Comparison of ENCODE assay signal across 8 mouse cellular contexts in the genomic region with DNA sequence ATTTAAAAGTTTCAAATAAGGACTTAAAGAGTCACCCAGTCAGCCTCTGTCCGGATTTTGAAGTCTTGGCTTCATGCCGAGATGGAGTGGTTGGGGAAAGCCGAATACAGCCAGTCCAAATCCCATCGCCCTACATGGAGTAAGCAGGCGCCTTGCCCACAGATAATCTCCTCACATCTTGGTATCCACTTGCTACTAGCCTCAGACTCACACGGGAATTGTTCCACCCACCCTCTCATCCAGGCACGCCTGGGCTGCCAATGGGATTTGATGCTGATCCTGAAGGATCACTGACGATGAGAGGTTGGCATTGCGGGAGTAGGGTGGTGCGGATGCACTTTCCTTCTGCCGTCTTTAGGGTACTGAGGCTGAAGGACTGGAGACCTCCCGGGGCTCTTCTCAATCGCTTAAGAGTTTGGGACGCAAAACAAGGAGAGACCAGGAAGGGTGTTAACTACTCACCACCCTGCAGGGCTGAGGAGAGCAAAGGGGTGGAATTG. TPM values are rescaled to one million over a fixed set of nuclear protein-coding genes. Genes with fewer than 3 reads are reported as not detected.
DNase-seq lines count a peak whose midpoint lies in the region; ATAC-seq and TF ChIP-seq lines count a peak whose summit lies in the region.

Gene Dnajc14 (plus strand): TSS at position 292 of the 500 bp plus-strand sequence.

- peak; percentile 28 for DNase-seq in thymus, adult 2 months
- no peak for DNase-seq in thymus, postnatal 14 days
- peak; percentile 98 for DNase-seq in heart, adult 11 months
- peak; percentile 45 for DNase-seq in kidney, adult 11 months
- DNase-seq in left cerebral cortex, postnatal 36 days (ENCODE audit: low spot score in 2 of 2): peak; percentile 68 to 70
- peak; percentile 50 for DNase-seq in skeletal muscle tissue, adult 2 months (ENCODE audit: low read depth, low spot score)

- H3K9ac ChIP-seq in embryonic facial prominence, embryonic 12.5 days: peak within 1 kb of the TSS; percentile 82

- peak within 1 kb of the TSS; percentile 79 for H3K27ac ChIP-seq in thymus, adult 2 months (ENCODE audit: control insufficient read depth, insufficient read depth, low read length)
- H3K27ac ChIP-seq in embryonic facial prominence, embryonic 12.5 days: peak within 1 kb of the TSS; percentile 99

- H3K27me3 ChIP-seq in thymus, adult 2 months (ENCODE audit: control insufficient read depth, insufficient read depth, low read length): no peaks in the 10 kb centered on the region
- no peaks in the 10 kb centered on the region for H3K27me3 ChIP-seq in embryonic facial prominence, embryonic 12.5 days

- peaks cover 28% of the 10 kb centered on the region for H3K4me1 ChIP-seq in thymus, adult 2 months (replicated peaks; ENCODE audit: control insufficient read depth, insufficient read depth, low read length)
- peaks cover 43% of the 10 kb centered on the region for H3K4me1 ChIP-seq in embryonic facial prominence, embryonic 12.5 days

- H3K9me3 ChIP-seq in embryonic facial prominence, embryonic 12.5 days: no peaks in the 10 kb centered on the region

- TF ChIP-seq POLR2A in thymus, adult 2 months (IDR thresholded peaks at IDR 0.05; ENCODE audit: control insufficient read depth, extremely low read depth, insufficient read depth, low read length, poor library complexity): no peak

- peak within 1 kb of the TSS; percentile 80 for H3K4me3 ChIP-seq in thymus, adult 2 months (ENCODE audit: control insufficient read depth, insufficient read depth, low read length)
- H3K4me3 ChIP-seq in embryonic facial prominence, embryonic 12.5 days: peak within 1 kb of the TSS; percentile 85

- H3K36me3 ChIP-seq in thymus, adult 2 months (ENCODE audit: control insufficient read depth, insufficient read depth, low read length): no peaks in the 10 kb centered on the region
- H3K36me3 ChIP-seq in embryonic facial prominence, embryonic 12.5 days: peaks cover 35% of the 10 kb centered on the region

- peak within 1 kb of the TSS; percentile 81 for H3K4me2 ChIP-seq in embryonic facial prominence, embryonic 12.5 days (replicated peaks)

- intact Hi-C loops in left cerebral cortex, postnatal 36 days (cut with DNase I): no loop called here

- 8% methylated on average over 14 of the region's 14 CpGs for WGBS in thymus, adult 2 months
- WGBS in embryonic facial prominence, embryonic 12.5 days: under 1% methylated on average over 14 of the region's 14 CpGs

- no peak for ATAC-seq in embryonic facial prominence, embryonic 12.5 days (ENCODE audit: insufficient number of reproducible peaks, insufficient read depth, low FRiP score, low TSS enrichment)
- no peak; the same call in 1 of the 2 replicates for ATAC-seq in megakaryocyte-erythroid progenitor cell, adult 5-6 weeks (replicated peaks; ENCODE audit: low FRiP score, low TSS enrichment, poor library complexity, severe bottlenecking)

- TF ChIP-seq CTCF in thymus, adult 2 months (IDR thresholded peaks at IDR 0.05; ENCODE audit: borderline replicate concordance, control insufficient read depth, extremely low read depth, insufficient read depth, low read length, poor library complexity): no peak

RNA-seq across cellular contexts. Expression of gene Dnajc14, which starts in this region (rescaled TPM):
- polyA plus RNA-seq in thymus, adult 2 months (2012; rRNA removed): 19.9 and 21.6 TPM in 2 replicates
- polyA plus RNA-seq in embryonic facial prominence, embryonic 12.5 days (2016; fragmentation: Nextera tagmentation; extraction: Ambion mirVana): 55.6 and 60.5 TPM in 2 replicates
- total RNA-seq in left cerebral cortex, postnatal 36 days (2021): 10 to 100 TPM; 65.0 to 66.9 TPM
- 18.6 and 21.5 TPM in 2 replicates for total RNA-seq in megakaryocyte-erythroid progenitor cell, adult 5-6 weeks (2014; fragmentation: Nextera tagmentation)
- 20.8 and 30.7 TPM in 2 replicates for total RNA-seq in megakaryocyte-erythroid progenitor cell, adult 5-6 weeks (2017)
